Mouse (Mus musculus) inflammation-experienced regulatory T-cells, adult 6 months (primary cell): ENCODE results near the gene Acad8. TPM values are rescaled to one million over a fixed set of nuclear protein-coding genes. Genes with fewer than 3 reads are reported as not detected.

Source experiments
- ATAC-seq: one replicate; pipeline ENCODE4 v1.8.0; 2017
- polyA plus RNA-seq, 3 experiments: library from polyadenylated mRNA; unstranded; fragments of 100-300 nt; shearing (Covaris generic); gene quantifications; one replicate each; pipeline ENCODE4 v1.2.1; 2017

Gene Acad8
- 10 to 100 TPM; 21.8 to 42.0 (median 30.5) TPM for polyA plus RNA-seq

DNA sequence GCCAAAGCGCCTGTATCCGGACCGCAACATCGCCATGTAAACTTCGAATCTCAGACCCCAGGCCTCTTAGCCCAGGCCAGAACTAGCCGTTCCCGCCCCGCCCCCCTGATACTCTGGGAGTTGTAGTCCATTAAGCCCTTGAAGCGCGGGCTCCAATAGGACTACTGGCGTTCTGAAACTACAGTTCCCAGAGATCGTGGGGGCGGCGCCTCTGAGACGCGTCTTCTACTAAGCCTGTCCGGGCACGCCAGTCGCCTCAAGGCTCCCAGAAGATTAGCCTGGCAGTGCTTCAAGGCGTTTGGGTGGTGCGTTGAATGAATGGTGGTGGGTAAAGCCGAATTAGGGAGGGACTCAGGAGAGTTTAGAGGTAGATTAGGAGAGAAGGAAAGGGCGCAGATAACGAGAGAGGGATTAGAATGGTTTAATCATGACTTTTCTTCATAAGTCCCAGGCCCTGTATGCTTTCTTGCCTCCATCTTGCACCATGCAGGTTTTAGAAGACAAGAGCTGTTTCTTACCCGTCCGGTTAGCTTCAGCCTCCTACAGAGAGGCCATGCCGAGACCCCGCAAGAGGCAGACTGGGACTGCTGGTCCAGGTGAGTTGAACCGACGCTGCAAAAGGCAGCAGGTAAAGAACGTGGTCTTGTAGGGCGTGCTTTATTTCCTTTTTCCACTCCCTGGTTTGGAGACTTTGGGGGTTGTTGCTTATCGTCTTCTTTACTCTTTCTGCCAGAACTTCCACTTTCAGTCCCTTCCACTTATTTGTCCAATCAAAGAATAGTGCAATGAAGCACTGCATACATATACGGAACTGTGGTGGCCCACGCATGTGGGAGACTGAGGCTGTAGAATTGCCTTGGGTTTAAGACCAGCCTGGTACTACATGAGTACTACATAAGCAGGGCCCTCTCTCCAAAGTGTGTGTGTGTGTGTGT is at the start of gene Acad8, which contains the start of gene Thyn1:
Acad8 (minus strand) TSS at position 106 of the 935 bp plus-strand sequence.
Thyn1 (plus strand) TSS at position 250 of the 935 bp plus-strand sequence.
- peak; percentile 99 for ATAC-seq

DNA sequence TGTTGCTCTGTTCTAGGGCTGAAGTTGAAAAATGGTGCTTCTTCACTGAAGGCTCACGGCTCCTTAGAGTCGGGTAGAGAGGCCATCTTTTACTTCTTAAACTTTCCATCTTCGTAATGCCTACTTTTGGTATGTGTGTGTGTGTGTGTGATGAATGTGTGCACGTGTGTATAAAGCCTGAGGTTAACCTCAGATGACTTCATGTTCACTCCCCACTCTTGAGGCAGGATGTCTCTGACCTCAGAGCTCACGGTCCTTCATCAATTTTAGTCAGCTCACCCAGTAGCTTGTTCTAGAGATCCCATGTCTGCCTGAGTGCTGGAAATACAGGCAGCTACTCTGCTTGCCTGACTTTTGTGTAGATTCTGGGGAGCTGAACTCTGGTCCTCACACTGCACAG is 44.5 kb upstream of the Acad8 start:
- peak; percentile 63 for ATAC-seq

DNA sequence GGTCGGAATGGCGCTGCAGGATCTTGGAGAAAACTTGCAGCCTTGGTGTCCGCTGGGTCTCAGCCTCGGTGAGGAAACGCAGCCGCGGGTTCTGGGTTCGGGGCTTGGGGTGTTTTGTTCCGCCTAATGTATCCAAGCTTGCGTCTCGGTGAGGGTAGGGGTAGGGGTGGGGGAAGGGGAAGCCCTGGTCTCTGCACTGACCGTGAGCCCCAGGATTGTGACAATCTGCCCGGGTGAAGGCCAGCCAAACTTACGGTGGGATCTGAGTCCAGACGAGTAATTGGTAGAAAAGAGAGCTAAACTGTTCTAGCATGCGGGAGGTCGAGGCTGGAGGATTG is 31.4 kb upstream of the Acad8 start:
- ATAC-seq = no peak

DNA sequence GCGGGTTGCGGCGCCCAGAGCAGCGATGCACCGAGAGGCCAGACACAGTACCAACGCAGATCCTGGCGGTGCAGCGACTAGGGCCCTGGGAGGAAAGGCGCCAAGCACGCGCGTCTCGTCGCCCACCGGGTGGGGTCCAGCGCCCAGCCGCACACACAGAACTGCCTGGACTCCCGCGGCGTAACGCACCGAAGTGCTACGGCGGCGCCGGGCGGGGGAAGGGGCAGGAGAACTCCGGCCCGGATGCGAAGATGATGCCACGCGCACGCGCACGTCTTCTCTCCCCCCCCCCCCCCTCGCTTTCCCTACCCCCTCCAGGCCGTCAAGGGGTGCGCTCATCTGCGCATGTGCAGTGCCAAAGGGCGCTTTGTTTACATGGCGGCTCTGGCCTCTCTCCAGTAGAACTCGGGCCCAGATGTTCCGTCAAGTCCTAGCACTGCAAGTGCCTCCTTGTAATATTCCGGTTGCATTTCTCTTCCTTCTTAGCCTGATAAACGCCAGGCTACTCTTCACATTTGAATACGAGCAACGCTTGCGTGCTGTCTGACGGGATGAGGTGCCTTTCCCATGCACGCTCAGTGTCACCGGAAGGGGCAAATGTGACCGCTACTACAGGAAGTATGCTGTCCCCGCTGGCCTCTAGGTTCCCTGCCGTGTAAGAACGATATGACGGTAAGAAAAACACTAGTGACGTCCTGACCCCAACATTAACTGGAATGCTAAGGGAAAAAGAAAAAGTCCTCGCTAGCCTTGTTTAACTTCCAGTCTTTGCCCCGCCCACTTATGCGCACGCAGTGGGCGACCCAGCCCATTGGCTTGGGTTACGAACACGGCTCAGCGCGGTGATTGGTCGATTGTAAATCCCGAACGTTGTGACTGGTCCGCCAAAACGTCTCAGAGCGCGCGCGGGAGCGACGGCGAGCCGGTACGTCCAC is 30.7 kb upstream of the Acad8 start, which contains the start of the genes Vps26b and Ncapd3:
Vps26b (minus strand) TSS at position 238 of the 935 bp plus-strand sequence.
Ncapd3 (plus strand) TSS at position 348 of the 935 bp plus-strand sequence.
- peak; percentile 87 for ATAC-seq

DNA sequence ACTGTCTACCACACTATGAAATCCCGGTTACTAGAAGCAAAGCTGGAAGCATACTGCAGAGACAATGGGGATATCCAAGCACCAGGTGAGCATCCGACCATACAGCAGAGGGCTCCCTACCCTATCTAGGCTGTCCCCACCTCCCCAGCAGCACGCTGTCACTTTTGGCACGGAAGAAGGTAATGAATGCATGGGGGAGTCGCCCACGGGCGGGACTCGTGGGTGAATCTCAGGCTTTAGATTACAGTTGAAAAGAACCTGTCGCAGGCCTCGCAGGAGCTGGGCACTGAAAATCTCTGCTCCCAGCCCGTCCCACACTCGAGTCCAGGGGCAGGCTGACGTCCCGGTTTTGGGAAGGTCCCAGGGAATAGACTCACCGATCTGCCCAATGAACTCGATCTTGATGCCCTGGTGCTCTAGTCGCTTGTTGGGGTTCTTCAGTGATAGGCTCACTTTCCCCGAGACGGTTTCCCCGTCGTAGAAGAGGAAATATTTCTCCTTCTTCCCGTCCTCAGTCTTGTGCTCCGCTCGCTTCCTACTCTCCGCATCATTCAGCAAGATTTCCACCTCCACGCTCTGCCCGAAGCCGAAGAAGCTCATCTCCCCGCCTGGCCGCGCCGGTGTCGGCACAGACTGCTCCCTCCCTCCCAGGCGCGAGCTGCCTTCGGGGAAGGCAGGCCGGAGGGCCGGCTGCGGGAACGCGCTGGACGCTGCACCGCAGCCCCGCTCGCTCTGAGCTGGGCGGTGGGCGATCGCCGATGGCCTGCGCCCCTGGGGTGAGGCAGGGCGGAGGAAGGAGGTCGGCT is 29.9 kb upstream of the Acad8 start:
- peak; percentile 44 for ATAC-seq

DNA sequence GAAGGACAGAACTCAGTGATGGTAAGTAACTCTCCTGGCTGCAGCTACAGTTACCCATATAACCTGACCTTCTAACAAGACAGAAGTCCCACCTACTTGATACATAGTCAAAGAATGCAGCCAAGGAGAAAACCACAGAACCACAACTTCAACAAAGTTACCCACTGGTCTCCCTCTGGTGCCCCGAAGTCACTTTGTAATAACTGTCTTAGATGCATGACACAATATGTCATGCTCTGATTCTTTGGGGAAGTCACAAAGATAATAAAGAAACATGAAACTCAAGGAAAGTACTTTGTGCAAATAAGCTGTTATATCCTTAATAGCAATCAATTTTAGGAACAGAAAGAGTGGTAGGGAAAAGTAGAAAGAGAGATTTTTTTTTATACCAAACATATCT is 27.3 kb upstream of the Acad8 start:
- no peak for ATAC-seq

DNA sequence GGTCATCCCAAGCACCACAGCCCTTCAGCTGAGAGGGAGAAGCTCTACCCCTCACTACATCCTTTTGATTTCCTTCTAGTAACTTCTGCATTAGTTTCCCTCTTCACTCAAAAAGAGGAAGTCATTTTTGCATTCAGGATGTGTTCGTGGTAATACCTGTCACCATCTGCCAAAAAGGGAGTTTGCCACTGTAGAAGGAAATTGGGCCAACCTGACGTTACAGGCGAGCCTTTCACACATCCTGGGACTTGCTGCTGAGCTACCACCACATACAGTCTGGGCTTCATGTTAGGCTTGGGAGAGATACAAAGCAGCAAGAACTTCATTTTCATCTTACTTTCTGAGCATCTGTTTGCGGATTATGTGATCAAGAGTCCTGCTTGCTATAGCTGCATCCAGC is 24.3 kb upstream of the Acad8 start:
- peak; percentile 83 for ATAC-seq

DNA sequence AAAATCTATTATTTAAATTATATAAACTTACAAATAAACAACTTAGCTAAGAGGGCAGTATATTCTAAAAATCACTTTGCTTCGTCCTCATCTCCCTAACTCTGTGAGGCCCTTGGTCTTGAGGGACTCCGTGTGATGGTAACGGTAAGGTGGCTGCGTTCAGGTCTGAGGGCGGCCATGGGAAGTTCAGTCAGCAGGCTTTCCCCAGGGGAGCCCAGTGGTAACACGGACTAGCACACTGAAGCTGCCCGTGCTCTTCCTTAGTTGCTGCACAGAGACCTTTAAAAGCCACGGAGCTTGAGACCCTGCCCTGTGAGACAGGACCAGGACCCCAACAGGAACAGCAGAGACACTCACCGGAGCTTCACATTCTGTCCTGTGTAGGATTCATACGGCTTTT is 19.6 kb upstream of the Acad8 start:
- no peak for ATAC-seq

DNA sequence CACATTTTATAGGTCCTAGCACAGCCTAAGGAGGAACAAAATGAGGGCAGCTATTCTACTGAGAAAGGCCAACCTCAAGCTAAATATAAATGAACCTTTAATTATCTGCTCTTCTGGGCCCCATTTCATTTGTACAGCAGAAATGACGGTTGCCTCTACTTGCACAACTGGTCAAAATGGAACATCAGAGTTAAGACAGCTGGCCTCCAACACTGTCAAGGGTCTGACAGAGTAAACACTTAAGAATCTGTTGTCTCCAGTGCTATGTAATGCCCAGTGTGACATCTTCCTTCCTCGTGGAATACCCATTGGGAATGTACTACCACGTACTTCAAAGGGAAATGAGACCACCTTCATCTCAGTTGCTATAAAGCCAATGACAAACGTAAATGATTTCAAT is 12.2 kb upstream of the Acad8 start:
- ATAC-seq = no peak

DNA sequence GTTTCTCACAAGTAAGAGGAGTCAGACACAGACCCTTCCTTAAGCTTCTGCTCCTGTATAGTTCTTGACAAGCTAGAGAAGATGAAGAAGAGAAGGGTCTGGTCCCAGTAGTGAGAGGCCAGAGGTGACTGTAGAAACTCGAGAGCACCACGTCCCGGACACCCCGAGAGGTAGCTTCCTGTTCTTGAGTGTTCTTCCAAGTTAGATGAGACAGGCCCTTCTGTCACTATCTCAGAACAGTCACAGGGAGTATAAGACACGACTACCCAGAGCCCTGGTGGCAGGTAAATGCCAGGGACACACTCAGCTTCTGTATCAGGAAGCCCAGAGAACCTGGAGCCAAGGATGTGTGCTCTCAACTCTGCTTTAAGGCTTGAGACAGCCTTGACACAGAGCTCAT is 9.9 kb upstream of the Acad8 start:
- no peak for ATAC-seq

DNA sequence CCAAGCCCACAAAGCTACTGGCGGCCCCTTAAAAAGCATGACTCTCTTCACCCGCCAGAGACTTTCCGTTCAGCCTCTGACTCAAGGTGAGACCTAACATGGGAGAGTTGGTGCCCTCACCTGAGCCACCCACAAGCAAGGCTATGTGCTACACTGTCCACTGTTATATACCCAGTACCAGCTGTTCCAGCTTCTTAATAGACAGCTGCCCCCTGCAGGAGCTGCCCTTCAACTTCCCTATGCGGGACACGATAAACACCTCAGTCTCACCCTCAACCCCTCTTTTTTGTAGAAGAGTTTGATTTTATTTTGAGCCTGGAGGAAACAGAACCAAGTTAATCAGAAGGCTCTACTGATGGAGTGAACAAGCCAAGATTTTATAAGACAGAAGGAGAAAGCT is 7.5 kb upstream of the Acad8 start:
- no peak for ATAC-seq

DNA sequence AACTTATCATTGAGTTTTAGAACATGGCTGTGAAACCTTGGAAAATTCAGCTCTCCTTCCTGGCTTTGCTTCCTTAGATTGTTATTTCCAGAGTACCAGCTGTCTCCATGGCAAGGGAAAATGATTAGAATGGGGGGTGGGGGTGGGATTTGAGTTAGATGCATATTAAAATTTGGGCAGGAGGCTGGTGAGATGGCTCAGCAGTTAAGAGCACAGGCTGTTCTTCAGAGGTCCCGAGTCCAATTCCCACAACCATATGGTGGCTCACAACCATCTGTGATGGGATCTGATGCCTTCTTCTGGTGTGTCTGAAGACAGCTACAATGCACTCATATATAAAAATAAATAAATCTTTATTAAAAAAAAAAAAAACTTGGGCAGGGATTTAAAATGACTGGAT is 6.6 kb upstream of the Acad8 start:
- no peak for ATAC-seq

DNA sequence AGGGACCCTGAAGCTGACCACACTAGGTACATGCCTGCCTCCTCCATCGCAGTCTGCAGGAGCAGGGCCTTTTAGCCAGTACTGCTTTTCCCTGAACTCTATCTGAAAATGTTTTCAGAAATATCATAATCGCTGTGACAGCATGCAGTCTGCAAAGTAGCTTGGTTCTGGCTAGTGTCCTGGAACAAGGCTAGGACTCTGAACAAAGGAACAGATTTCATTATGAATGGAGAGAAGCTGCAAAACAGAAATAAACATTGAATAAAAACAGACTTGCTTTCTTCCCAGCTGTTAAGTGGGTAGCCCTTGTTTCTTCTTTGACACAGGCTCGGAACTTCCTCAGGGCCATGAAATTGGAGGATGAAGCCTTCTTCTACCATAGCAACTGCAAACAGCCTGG is 5.9 kb upstream of the Acad8 start:
- ATAC-seq = no peak

DNA sequence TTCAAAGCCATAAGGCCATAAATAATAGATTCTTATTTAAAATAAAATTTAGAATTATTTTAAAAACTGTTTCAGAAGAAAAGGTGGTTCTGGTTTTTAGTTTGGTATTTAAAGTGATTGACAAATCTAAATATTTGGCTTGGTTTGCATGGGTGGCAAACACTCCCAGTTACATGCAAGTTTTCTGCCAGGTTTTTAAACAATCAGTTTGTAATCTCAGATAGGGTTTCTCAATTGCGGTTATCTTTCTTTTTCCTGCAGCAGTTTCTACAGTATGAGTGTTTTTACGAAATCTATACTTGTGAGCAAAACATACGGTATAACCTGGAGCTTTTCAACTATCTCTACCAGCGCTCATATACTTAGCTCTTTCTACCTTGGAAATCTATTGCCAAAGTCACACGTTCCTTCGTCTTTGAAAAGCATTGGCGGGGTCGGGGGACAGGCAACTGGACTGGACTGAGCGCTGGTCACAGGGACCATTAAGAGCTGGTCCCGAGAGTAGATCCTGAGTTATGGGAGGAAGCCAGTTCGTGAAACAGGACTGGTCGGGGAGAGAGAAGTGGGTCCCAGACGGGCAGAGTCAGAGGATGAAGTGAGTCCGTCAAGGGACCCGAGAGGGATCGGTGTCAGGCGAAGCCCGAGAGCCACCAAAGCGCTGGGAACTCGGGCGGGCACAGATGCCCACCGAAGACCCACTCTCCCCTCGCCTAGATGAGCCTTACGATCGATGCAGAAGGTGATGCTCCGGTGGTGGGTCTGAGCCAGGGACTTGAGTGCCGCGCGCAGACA is 501 bp downstream of the Acad8 start:
- peak; percentile 4 for ATAC-seq

DNA sequence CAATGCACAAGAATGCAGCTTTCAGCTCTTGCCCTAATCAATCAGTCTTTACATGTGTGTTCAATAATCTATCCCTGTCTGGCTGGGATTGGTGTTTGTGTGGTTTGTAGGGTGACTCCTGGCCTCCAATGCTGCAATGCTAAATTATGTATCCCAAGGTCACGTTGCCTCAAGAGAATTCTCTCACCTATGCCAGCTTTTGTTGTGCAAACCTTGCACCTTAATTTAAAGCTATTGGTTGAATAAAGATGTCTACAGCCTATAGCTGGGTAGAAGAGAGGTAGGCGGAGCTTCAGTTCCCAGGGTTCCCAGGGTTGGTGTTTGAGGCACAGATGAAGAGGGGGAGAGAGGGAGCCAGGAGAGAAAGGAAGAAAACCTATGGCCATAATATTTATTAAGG is 1.9 kb downstream of the Acad8 start:
- ATAC-seq = no peak

DNA sequence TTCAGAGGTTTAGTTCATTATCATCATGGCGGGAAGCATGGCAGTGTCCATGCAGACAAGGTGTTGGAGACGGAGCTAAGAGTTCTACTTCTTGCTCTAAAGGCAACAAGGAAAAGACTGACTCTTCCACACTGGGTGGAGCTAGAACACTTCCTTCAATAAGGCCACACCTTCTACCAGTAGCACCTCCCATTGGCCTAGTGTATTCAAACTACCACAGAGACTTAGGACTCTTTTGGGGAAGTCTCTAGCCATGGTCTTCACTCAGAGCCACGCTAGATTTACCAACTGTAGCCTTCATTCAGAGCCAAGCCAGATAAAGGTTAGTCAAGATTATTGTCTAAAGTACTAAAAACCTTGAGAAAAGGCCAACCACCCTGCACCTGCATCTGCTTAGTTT is 2.3 kb downstream of the Acad8 start:
- no peak for ATAC-seq

DNA sequence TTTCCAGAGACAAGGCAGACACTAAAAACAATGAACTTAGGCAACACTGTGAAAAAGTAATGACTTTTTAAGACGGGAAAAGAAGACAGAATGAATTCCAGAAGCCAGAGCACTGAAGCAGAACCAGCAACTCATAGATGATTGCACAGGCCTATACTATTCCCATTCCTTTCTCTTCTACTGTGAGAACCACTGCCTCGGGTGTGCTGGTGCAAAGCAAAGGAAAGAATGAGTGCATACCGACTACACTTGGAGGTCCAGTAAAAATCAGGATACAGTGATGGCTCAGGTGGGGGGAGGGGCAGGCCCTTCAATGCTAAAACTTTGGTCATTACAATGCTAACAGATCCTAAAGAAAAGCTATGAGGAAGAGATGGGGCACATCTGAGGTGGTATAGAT is 5.5 kb downstream of the Acad8 start:
- no peak for ATAC-seq

DNA sequence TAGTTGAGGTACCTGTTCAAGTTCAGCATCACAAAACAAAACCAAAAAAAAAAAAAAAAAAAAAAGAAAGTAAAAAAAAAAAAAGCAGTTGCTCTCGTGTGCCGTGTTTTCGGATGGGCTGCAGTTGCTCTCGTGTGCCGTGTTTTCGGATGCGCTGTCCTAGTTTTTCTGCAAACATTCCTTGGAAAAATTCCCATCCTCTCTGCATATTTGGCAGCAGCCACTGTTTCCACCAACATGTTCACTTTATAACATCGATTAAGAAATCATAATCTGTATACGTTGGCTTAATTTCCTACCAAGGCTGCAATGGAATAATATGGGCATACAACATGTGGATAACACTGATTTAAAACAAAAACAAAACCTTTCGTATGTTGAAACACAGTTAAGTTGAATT is 6.2 kb downstream of the Acad8 start:
- no peak for ATAC-seq

DNA sequence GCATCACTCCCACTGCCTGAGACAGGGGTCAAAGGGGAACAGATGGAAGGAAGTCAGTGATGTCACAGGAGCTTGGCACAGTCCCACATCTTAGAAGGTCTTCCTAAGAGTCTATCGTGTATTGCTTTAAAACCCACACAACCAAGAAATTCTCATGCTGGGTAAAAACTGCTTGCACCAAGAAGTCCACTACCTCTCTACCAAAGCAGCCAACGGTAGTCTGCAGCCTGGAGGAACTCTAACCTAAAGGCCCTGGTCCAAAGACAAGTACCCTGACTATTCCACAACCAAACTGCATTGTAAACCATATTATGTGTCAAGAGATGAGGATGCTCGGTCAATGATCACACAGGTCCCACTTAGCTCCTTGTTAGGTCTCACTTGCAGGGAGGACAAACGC is 9.2 kb downstream of the Acad8 start:
- ATAC-seq = no peak

DNA sequence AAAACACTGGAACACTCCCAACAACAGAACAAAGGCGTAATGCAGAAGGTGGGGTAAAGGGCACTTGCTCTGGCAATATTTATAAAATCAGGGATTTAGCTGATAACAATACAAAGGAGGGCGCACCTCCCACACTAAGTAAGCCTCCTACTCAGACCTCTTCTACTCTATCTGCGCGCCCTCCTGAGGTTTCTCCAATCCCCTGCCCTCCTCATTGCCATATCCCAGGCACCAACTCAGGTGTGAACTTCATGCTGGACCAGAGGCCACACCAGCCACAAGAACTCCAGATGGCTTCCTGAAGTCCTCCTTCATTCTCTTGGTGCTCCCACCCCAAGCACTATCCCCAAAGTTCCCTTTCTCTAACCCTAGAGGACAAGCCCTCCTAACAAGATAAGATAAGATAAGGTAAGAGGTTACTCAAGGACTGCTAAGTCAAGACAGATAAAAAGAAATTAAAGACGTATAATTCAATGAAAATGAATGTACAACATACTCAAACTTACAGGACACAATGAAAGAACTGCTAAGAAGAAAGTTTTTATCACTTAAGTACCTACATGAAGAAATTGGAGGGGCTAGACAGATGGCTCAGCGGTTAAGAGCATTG is 13.6 kb downstream of the Acad8 start:
- no peak for ATAC-seq

DNA sequence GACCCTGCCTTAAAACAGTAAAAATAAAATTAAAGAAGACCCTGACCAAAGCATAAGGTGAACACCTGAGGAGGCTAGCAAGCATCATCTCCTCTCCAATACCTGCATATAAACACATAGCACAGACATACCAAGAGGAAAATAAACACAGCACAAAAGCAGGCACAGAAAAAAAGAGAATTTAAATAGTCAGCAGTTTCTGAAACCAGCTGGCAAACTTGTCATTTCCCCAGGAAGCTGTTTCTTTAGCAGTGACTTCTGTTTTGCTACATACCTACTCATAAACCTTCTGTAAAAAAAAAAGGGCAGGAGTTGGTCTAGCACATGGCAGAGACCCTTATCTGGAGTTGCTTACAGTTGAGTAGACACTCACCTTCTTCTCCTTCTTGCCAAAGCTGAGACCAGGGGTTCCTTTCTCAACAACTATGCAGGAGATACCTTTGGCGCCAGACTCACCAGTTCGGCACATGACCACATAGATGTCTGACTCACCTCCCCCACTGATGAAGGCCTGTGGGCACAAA is 14.2 kb downstream of the Acad8 start:
- no peak for ATAC-seq
